Comparison of ENCODE assay signal across 20 mouse cellular contexts in genomic region chr5:118236891-118237290, GRCm38 (mm10). TPM values are rescaled to one million over a fixed set of nuclear protein-coding genes. Genes with fewer than 3 reads are reported as not detected.
DNase-seq lines count a peak whose midpoint lies in the region; ATAC-seq lines count a peak whose summit lies in the region.
"Had no signal": no experiment of that assay in that cellular context is flagged by ENCODE, and none has a peak within 500 bp of the region (broad histone marks: within the 10 kb centered on the region; RNA-seq: fewer than 3 reads in every experiment).

No protein-coding gene starts in this region.

- peak; percentile 44 to 66 for DNase-seq in layer of hippocampus, postnatal 10 days (ENCODE audit: low spot score in 2 of 2)
- DNase-seq in layer of hippocampus, postnatal 36 days, result no peak
- DNase-seq in R1 (ENCODE audit: low read depth, low spot score), result peak; percentile 87
- DNase-seq in brain, adult 2 months (ENCODE audit: low read depth, low spot score), result peak; percentile 38
- peak; percentile 26 to 40 for DNase-seq in cerebellum, postnatal 10 days
- no peak for DNase-seq in spleen, adult 18-20 months
- DNase-seq: heart, adult 2 months; kidney, adult 18-20 months; kidney, postnatal 25 days; lung, postnatal 10 days had no signal

- H3K27ac ChIP-seq in midbrain, embryonic 15.5 days, result no peak overlapping the region
- H3K27ac ChIP-seq: embryonic facial prominence, embryonic 15.5 days; forebrain, embryonic 12.5 days; heart, adult 2 months; hindbrain, embryonic 15.5 days; left cerebral cortex, adult 2 months; liver, embryonic 15.5 days; neural tube, embryonic 13.5 days had no signal

- H3K27me3 ChIP-seq in midbrain, embryonic 15.5 days (replicated peaks), result no peaks in the 10 kb centered on the region
- H3K27me3 ChIP-seq: embryonic facial prominence, embryonic 15.5 days; forebrain, embryonic 12.5 days; hindbrain, embryonic 15.5 days; liver, embryonic 15.5 days; neural tube, embryonic 13.5 days; Patski had no signal

- no peak overlapping the region for H3K9ac ChIP-seq in midbrain, embryonic 15.5 days
- H3K9ac ChIP-seq: embryonic facial prominence, embryonic 15.5 days; forebrain, embryonic 12.5 days; hindbrain, embryonic 15.5 days; liver, embryonic 15.5 days; neural tube, embryonic 13.5 days had no signal

- no peak overlapping the region for H3K4me2 ChIP-seq in midbrain, embryonic 15.5 days
- H3K4me2 ChIP-seq: embryonic facial prominence, embryonic 15.5 days; forebrain, embryonic 12.5 days; hindbrain, embryonic 15.5 days; liver, embryonic 15.5 days; neural tube, embryonic 13.5 days had no signal

- H3K4me3 ChIP-seq in midbrain, embryonic 15.5 days, result no peak overlapping the region
- H3K4me3 ChIP-seq: embryonic facial prominence, embryonic 15.5 days; forebrain, embryonic 12.5 days; heart, adult 2 months; hindbrain, embryonic 15.5 days; left cerebral cortex, adult 2 months; liver, embryonic 15.5 days; neural tube, embryonic 13.5 days had no signal

- no peak for ATAC-seq in midbrain, embryonic 15.5 days (replicated peaks)
- ATAC-seq: CD4-positive, CD25-positive, alpha-beta regulatory T cell, adult 4 months; Patski had no signal

- no peaks in the 10 kb centered on the region for H3K4me1 ChIP-seq in midbrain, embryonic 15.5 days
- H3K4me1 ChIP-seq: embryonic facial prominence, embryonic 15.5 days; forebrain, embryonic 12.5 days; hindbrain, embryonic 15.5 days; liver, embryonic 15.5 days; neural tube, embryonic 13.5 days had no signal

- 82% methylated on average over 12 of the region's 12 CpGs for WGBS in midbrain, embryonic 15.5 days

- H3K9me3 ChIP-seq in midbrain, embryonic 15.5 days, result no peaks in the 10 kb centered on the region
- H3K9me3 ChIP-seq: embryonic facial prominence, embryonic 15.5 days; forebrain, embryonic 12.5 days; hindbrain, embryonic 15.5 days; liver, embryonic 15.5 days; neural tube, embryonic 13.5 days had no signal

- H3K36me3 ChIP-seq in midbrain, embryonic 15.5 days (replicated peaks), result peaks cover 25% of the 10 kb centered on the region; the same call in 1 of the 2 replicates
- H3K36me3 ChIP-seq: liver, embryonic 15.5 days had no signal

RNA-seq across cellular contexts. Expression of gene Rnft2, which starts 8.0 kb away (rescaled TPM):
- total RNA-seq in layer of hippocampus, postnatal 10 days (2021), result 10 to 100 TPM; 85.9 to 91.1 TPM
- 10 to 100 TPM; 71.5 to 72.2 TPM for total RNA-seq in layer of hippocampus, postnatal 36 days (2021)
- polyA plus RNA-seq in midbrain, embryonic 15.5 days (2015; fragmentation: Nextera tagmentation; extraction: Ambion mirVana), result 14.5 and 17.8 TPM in 2 replicates
- total RNA-seq: monocyte, adult 5-6 weeks had no signal
- polyA plus RNA-seq: CD4-positive, CD25-positive, alpha-beta regulatory T cell, adult 4 months had no signal

RNA-seq across cellular contexts. Expression of gene 2410131K14Rik, which starts 8.1 kb away (rescaled TPM):
- total RNA-seq in layer of hippocampus, postnatal 10 days (2021), result 10 to 100 TPM; 18.4 to 19.5 TPM
- 10 to 100 TPM; 16.5 to 16.7 TPM for total RNA-seq in layer of hippocampus, postnatal 36 days (2021)
- 18.6 and 19.6 TPM in 2 replicates for polyA plus RNA-seq in midbrain, embryonic 15.5 days (2015; fragmentation: Nextera tagmentation; extraction: Ambion mirVana)

Comparison
In these comparisons a context has a peak if more than half of its experiments do, and no peak if none do; other contexts are left out.
1. DNase-seq: peak in layer of hippocampus, postnatal 10 days (2 of 2), R1 (single experiment), brain, adult 2 months (single experiment) and cerebellum, postnatal 10 days (2 of 2); none in layer of hippocampus, postnatal 36 days (0 of 2) and spleen, adult 18-20 months (0 of 2).